Mouse (Mus musculus) MEL (cell line): ENCODE data around the gene Trmu. TPM values are rescaled to one million over a fixed set of nuclear protein-coding genes. Genes with fewer than 3 reads are reported as not detected.

ENCODE experiments used
- DNase-seq: peaks from one replicate; pipeline ENCODE4 v3.0.0; 2011; ENCODE audit warnings: low read depth, low spot score
- H3K27ac ChIP-seq: 2 replicates; pipeline ENCODE4 v1.5.1; 2012; ENCODE audit warnings: low read depth, mild to moderate bottlenecking, control low read depth, low read length, moderate library complexity; ENCODE audit not compliant: control insufficient read depth
- H3K27me3 ChIP-seq, 2 experiments: fragments of 150-350 bp in 1 of 2; sonication (generic) in 1 of 2; 2 replicates each; pipeline ENCODE4 v1.6.1; 2012; ENCODE audit warnings: low read length in 2 of 2, mild to moderate bottlenecking in 2 of 2, improper control_type of control experiment in 1 of 2, moderate library complexity in 1 of 2; ENCODE audit not compliant: insufficient read depth in 2 of 2, control insufficient read depth in 1 of 2
- H3K36me3 ChIP-seq, 2 experiments: 2 replicates each; pipeline ENCODE4 v1.6.1; 2012 to 2014; ENCODE audit warnings: low read length in 2 of 2, improper control_type of control experiment in 1 of 2, inconsistent platforms in 1 of 2, mild to moderate bottlenecking in 1 of 2; ENCODE audit not compliant: insufficient read depth in 2 of 2, control insufficient read depth in 1 of 2
- H3K4me1 ChIP-seq, 2 experiments: fragments of 150-350 bp in 1 of 2; sonication (generic) in 1 of 2; 2 replicates each; pipeline ENCODE4 v1.6.1; 2012; ENCODE audit warnings: low read length in 2 of 2, improper control_type of control experiment in 1 of 2, mild to moderate bottlenecking in 1 of 2; ENCODE audit not compliant: insufficient read depth in 2 of 2, control insufficient read depth in 1 of 2
- H3K4me3 ChIP-seq, 2 experiments: fragments of 150-350 bp in 1 of 2; sonication (generic) in 1 of 2; 2 replicates each; pipeline ENCODE4 v1.5.1; 2012; ENCODE audit warnings: low read depth in 2 of 2, low read length in 2 of 2, mild to moderate bottlenecking in 2 of 2, moderate library complexity in 2 of 2, control low read depth in 1 of 2, improper control_type of control experiment in 1 of 2; ENCODE audit not compliant: control insufficient read depth in 1 of 2, insufficient read depth in 1 of 2
- H3K79me2 ChIP-seq: 2 replicates; pipeline ENCODE4 v1.6.1; 2012; ENCODE audit warnings: mild to moderate bottlenecking, low read length, moderate library complexity; ENCODE audit not compliant: control insufficient read depth, poor library complexity, insufficient read depth
- H3K9ac ChIP-seq: 2 replicates; pipeline ENCODE4 v1.6.1; 2012; ENCODE audit warnings: low read depth, mild to moderate bottlenecking, control low read depth, low read length, moderate library complexity; ENCODE audit not compliant: control insufficient read depth, poor library complexity, severe bottlenecking
- H3K9me3 ChIP-seq: fragments of 150-350 bp; sonication (generic); replicated peaks from 2 replicates; pipeline ENCODE4 v1.6.1; 2012; ENCODE audit warnings: mild to moderate bottlenecking, low read length, improper control_type of control experiment, moderate library complexity; ENCODE audit not compliant: insufficient read depth
- BHLHE40 ChIP-seq: IDR thresholded peaks from 2 replicates; pipeline ENCODE4 v1.6.1; 2012; ENCODE audit warnings: low read depth, mild to moderate bottlenecking, inconsistent platforms, low read length, improper control_type of control experiment, borderline replicate concordance
- CHD2 ChIP-seq: IDR thresholded peaks from 2 replicates; pipeline ENCODE4 v1.6.1; 2011; ENCODE audit warnings: low read length, improper control_type of control experiment
- CTCF ChIP-seq, 3 experiments: IDR thresholded peaks in 2 of 3; conservative IDR thresholded peaks in 1 of 3; 2 replicates each; pipeline ENCODE4 v1.5.1; 2011 to 2012; ENCODE audit warnings: low read length in 3 of 3, low read depth in 2 of 3, mild to moderate bottlenecking in 2 of 3, improper control_type of control experiment in 1 of 3, inconsistent platforms in 1 of 3, mixed read lengths in 1 of 3, moderate library complexity in 1 of 3; ENCODE audit not compliant: control insufficient read depth in 1 of 3, insufficient read depth in 1 of 3, poor library complexity in 1 of 3, severe bottlenecking in 1 of 3
- E2F4 ChIP-seq: IDR thresholded peaks from 2 replicates; pipeline ENCODE4 v1.6.1; 2011; ENCODE audit warnings: low read depth, low read length, improper control_type of control experiment, borderline replicate concordance
- ELF1 ChIP-seq: IDR thresholded peaks from 2 replicates; pipeline ENCODE4 v1.6.1; 2014; ENCODE audit warnings: low read depth, mild to moderate bottlenecking, inconsistent platforms, low read length, improper control_type of control experiment, moderate library complexity
- ETS1 ChIP-seq: IDR thresholded peaks from 2 replicates; pipeline ENCODE4 v1.6.1; 2012; ENCODE audit warnings: low read depth, mild to moderate bottlenecking, inconsistent platforms, low read length, improper control_type of control experiment, moderate library complexity
- KAT2A ChIP-seq: conservative IDR thresholded peaks from 2 replicates; pipeline ENCODE4 v1.6.1; 2012; ENCODE audit warnings: low read depth, low read length, improper control_type of control experiment, inconsistent platforms
- MEF2A ChIP-seq: IDR thresholded peaks from 2 replicates; pipeline ENCODE4 v1.6.1; 2014; ENCODE audit warnings: low read depth, mild to moderate bottlenecking, inconsistent platforms, low read length, improper control_type of control experiment; ENCODE audit not compliant: poor library complexity, insufficient replicate concordance, severe bottlenecking; ENCODE audit errors: extremely low read depth
- MYB ChIP-seq: IDR thresholded peaks from 2 replicates; pipeline ENCODE4 v1.6.1; 2011; ENCODE audit warnings: mild to moderate bottlenecking, low read depth, low read length, improper control_type of control experiment
- MYC ChIP-seq: IDR thresholded peaks from 2 replicates; pipeline ENCODE4 v1.6.1; 2011; ENCODE audit warnings: low read depth, mild to moderate bottlenecking, low read length, improper control_type of control experiment, moderate library complexity
- POLR2AphosphoS2 ChIP-seq: IDR thresholded peaks from 2 replicates; pipeline ENCODE4 v1.6.1; 2011; ENCODE audit warnings: low read length, improper control_type of control experiment
- RAD21 ChIP-seq: IDR thresholded peaks from 2 replicates; pipeline ENCODE4 v1.6.1; 2011; ENCODE audit warnings: mild to moderate bottlenecking, low read depth, low read length, improper control_type of control experiment
- RCOR1 ChIP-seq: IDR thresholded peaks from 2 replicates; pipeline ENCODE4 v1.6.1; 2012; ENCODE audit warnings: low read depth, mild to moderate bottlenecking, inconsistent platforms, low read length, improper control_type of control experiment
- ZC3H11A ChIP-seq: IDR thresholded peaks from 2 replicates; pipeline ENCODE4 v1.6.1; 2012; ENCODE audit warnings: low read depth, mild to moderate bottlenecking, inconsistent platforms, low read length, improper control_type of control experiment
- ZNF384 ChIP-seq: IDR thresholded peaks from 2 replicates; pipeline ENCODE4 v1.6.1; 2012; ENCODE audit warnings: low read depth, mild to moderate bottlenecking, inconsistent platforms, low read length, improper control_type of control experiment
- polyA plus RNA-seq, 2 experiments: library from polyadenylated mRNA; stranded (reverse) in 1 of 2; unstranded in 1 of 2; fragments of >175 nt in 1 of 2; fragments of >200 nt in 1 of 2; gene quantifications; 2 replicates each; pipeline versions ENCODE4 v1.2.1 to v1.2.4; 2012; ENCODE audit warnings: low replicate concordance in 2 of 2, low read depth in 1 of 2; ENCODE audit not compliant: insufficient read length in 2 of 2, insufficient read depth in 1 of 2, missing spikeins in 1 of 2
- total RNA-seq: library from RNA; depleted of rRNA; stranded (reverse); fragments of 300-350 nt; gene quantifications from 2 replicates; pipeline ENCODE4 v1.2.3, GENCODE M21; 2012; rRNA removed

Trmu gene
- total and polyA plus RNA-seq, 3 experiments: 21.9 to 22.2 TPM; not detected in 1

DNA sequence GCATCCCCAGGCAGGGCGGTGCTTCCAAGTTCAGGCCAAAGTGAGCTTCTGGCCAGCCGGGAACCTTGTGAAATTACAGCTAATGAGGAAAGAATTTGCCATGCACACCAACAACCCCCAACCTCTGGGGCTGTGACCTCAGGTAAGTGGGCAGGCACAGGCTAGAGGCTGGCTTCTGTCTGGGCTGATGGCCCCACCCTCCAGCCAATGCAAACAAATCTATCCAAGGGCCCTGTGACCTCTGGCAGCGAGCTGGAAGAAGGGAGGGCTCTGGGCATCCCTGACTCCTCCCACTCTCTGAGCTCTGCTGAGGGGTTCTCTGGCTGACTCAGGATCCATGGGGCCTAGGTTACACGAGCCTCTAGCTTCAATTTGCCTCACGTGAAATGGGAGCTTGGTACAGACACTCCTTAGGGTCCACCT, 56.5 kb downstream of the Trmu start:
- Histone ChIP-seq H3K9me3 (no peaks in the 10 kb centered on the region), H3K36me3 (no peaks in the 10 kb centered on the region), H3K4me3 (no peak overlapping the region), H3K9ac (no peak overlapping the region), H3K27me3 (no peaks in the 10 kb centered on the region), H3K27ac (no peak overlapping the region), H3K79me2 (no peaks in the 10 kb centered on the region), H3K4me1 (no peaks in the 10 kb centered on the region)
- no peak for DNase-seq
- no peak for TF ChIP-seq MEF2A
- TF ChIP-seq ZC3H11A: no peak
- TF ChIP-seq MYB: no peak
- no peak for TF ChIP-seq RAD21
- TF ChIP-seq BHLHE40: no peak
- TF ChIP-seq ELF1: no peak
- no peak for TF ChIP-seq CHD2
- no peak for TF ChIP-seq E2F4
- no peak for TF ChIP-seq POLR2AphosphoS2
- no peak for TF ChIP-seq CTCF (IDR thresholded peaks at IDR 0.05 in 2 of 3, conservative IDR thresholded peaks at IDR 0.05 in 1 of 3; ENCODE audit: control insufficient read depth in 1 of 3, insufficient read depth in 1 of 3, low read depth in 2 of 3, low read length in 3 of 3, poor library complexity in 1 of 3, severe bottlenecking in 1 of 3)
- no peak for TF ChIP-seq ZNF384
- TF ChIP-seq RCOR1: no peak
- TF ChIP-seq MYC: no peak
- TF ChIP-seq KAT2A: no peak
- TF ChIP-seq ETS1: no peak

Other genes starting within 250 kb of the Trmu start
- gene Ppara, start 144.3 kb upstream of the Trmu start, total RNA-seq: 0.27 and 0.29 TPM in 2 replicates
- gene Ppara, start 144.3 kb upstream of the Trmu start, polyA plus RNA-seq: under 1 TPM in 1 of 2 experiments, not detected in 1; 0.78 TPM
- 30.5 and 34.4 TPM in 2 replicates for gene Cdpf1, start 67.6 kb upstream of the Trmu start, total RNA-seq
- 10 to 100 TPM in 1 of 2 experiments, not detected in 1; 44.0 TPM for gene Cdpf1, start 67.6 kb upstream of the Trmu start, polyA plus RNA-seq
- gene Pkdrej, start 57.6 kb upstream of the Trmu start, total RNA-seq: 0.20 and 0.27 TPM in 2 replicates
- under 1 TPM in 1 of 2 experiments, not detected in 1; 0.56 TPM for gene Pkdrej, start 57.6 kb upstream of the Trmu start, polyA plus RNA-seq
- 1.8 and 2.1 TPM in 2 replicates for gene Ttc38, start 47.0 kb upstream of the Trmu start, total RNA-seq
- 1 to 10 TPM in 1 of 2 experiments, not detected in 1; 4.2 TPM for gene Ttc38, start 47.0 kb upstream of the Trmu start, polyA plus RNA-seq
- 22.6 and 24.1 TPM in 2 replicates for gene Gtse1, start 19.6 kb upstream of the Trmu start, total RNA-seq
- gene Gtse1, start 19.6 kb upstream of the Trmu start, polyA plus RNA-seq: 10 to 100 TPM in 1 of 2 experiments, not detected in 1; 38.3 TPM
- 0.12 and 0.16 TPM in 2 replicates for gene Celsr1, start 154.5 kb downstream of the Trmu start, total RNA-seq
- under 1 TPM in 1 of 2 experiments, not detected in 1; 0.42 TPM for gene Celsr1, start 154.5 kb downstream of the Trmu start, polyA plus RNA-seq
- gene Gramd4, start 178.4 kb downstream of the Trmu start, total RNA-seq: 34.1 and 43.1 TPM in 2 replicates
- 10 to 100 TPM; 35.2 to 38.0 TPM for gene Gramd4, start 178.4 kb downstream of the Trmu start, polyA plus RNA-seq